Mouse (Mus musculus) cerebellum, adult 9-10 months (tissue): ENCODE measurements around the gene B3gnt2.
A peak's percentile ranks its signal among the peaks of the same experiment; 100 is the strongest.

Experiments
- DNase-seq: peaks from one replicate; pipeline ENCODE4 v3.0.0; 2022

Gene B3gnt2

DNA sequence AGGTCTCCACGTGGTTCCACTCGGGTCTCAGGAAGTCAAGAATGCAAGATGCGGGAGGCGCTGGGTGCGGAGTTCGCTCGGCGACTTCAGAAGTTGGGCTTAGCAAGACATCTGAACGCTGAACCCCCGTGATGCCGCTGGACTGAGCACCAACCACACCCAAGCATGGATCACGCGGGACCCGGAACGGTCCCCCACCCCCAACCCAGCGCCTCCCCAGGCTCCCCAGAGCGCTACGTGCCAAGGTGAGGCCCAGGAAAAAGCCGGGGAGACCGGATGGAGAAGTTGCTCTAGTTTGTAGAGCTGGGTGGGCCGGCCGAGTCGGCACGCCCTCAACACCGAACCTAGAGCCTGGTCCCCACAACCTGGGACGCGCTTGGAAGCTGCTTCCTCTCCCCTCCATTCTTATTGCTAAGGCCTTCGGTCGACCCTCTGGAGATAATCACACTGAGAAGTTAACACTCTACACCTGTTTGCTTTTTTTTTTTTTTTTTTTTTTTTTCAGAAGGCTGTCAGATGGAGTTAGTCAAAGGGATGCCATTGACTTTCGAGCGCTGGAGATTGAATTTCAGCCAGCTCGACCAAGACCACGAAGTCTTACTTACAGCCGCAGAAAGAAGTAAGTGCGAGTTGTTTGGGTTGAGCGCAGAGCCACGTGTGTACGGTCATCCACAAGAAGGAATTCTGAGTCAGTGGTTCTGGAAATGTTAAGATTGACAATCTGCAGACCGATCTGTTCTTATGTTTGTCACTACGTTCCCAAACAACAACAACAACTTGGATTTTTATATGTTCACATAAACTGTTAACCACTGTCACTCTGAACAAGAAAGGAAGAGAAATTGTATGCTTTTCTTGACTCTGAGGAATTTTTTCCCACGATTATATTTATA is at the start of gene B3gnt2:
B3gnt2 (minus strand) TSS at position 627 of the 893 bp plus-strand sequence.
- DNase-seq, result no peak

GRCm38 (mm10) chr11:22906453-22906865 is 45.7 kb upstream of the B3gnt2 start:
- DNase-seq, result no peak

DNA sequence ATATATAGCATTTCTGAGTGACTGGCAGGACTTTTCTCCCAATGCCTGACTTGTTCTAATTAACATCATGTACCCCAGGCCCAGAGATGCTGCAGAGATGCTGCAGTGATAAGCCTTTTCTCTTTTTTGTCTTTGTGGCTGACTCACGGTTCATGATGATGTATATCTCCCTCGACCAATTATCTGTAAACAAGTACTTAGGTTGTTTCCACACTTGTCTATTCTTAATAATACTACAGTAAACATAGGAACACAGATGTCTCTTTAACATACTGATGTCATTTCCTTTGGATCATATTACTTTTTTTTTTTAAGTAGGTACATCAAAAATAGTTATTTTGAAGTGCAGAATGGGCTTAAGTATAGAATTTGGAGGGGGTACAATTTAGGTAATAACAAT is 42.2 kb upstream of the B3gnt2 start:
- no peak for DNase-seq

GRCm38 (mm10) chr11:22900041-22900440 is 39.3 kb upstream of the B3gnt2 start:
- no peak for DNase-seq

- DNase-seq, result no peak
Measured at GRCm38 (mm10) chr11:22897642-22898041, 36.9 kb upstream of the B3gnt2 start.

DNA sequence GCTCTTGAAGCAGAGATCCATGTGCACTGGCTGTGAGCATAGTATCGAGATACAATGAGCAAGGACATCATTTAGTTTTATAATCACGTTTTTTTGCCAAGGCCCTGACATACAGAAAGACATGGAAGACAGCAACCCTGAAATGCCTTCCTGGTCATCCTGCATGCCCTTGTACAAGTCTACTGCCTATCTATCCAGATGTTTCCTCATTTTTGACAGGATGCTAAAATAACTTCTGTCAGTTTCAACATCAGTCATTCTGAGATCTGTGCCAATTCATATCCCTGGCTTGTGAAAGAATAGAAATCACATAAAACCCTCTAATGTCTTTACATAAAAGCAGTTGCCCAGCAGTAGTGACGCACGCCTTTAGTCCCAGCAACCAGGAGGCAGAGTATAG is 36.4 kb upstream of the B3gnt2 start:
- no peak for DNase-seq

DNA sequence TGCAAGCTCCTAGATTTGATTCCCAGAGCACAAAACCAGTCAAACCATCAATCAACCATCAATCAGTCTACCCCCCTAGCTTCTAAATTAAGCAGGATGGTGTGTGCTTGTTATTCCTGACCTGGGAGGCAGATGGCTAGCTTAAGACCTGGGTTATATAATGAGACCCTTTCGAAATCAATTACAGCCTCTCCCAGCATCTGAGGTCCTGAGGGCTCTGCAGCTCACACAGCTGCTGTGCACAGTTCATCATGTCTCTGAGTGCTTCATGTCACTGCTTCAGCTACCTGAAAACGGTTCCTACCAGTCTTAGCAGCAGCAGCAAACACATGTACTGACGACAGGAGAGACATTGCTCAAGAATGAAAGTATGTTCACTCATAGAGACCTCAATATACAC is 32.3 kb upstream of the B3gnt2 start:
- no peak for DNase-seq

DNA sequence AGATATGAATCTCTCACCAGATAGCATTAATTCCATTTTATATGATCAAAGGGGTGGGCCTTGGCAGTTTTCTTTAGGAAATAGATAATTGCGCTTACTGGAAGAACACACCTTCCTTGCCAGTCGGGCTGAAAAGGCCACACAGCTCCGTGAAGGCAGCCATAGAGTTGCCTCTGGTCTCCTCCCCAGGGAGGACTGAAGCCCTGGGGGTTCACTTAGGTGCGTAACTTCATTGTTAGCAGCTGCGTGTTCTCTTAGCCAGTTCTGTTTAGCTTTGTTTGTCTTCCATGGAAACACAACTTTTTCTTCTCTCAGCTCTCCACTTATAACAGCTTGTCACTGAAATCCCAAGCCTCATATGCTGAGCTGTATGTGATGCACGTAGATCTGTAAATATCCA is 31.7 kb upstream of the B3gnt2 start:
- DNase-seq, result no peak

DNA sequence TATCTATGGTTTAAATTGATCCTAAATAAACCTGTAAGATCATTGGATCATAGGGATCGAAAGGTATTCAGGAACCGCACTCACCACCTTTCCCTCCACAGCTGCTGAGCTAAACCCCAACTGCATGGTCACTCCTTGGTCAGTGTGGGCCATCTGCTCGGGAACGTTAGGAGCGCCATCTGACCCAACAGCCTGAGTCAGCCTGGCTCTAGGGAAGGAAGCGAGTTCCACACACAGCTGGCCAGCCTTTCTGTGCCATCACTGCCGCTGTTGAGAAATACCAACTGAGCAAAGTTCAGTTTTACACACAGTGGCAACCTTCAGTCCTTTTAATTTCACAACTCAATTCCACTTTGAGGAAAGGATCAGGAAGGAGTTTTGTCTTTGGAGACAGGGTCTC is 31.1 kb upstream of the B3gnt2 start:
- no peak for DNase-seq

GRCm38 (mm10) chr11:22891242-22891641 is 30.5 kb upstream of the B3gnt2 start:
- no peak for DNase-seq

- DNase-seq, result no peak
Measured at GRCm38 (mm10) chr11:22889224-22889623, 28.5 kb upstream of the B3gnt2 start.

GRCm38 (mm10) chr11:22886991-22887390 is 26.2 kb upstream of the B3gnt2 start:
- no peak for DNase-seq

- no peak for DNase-seq
Measured at GRCm38 (mm10) chr11:22885350-22885749, 24.6 kb upstream of the B3gnt2 start.

DNA sequence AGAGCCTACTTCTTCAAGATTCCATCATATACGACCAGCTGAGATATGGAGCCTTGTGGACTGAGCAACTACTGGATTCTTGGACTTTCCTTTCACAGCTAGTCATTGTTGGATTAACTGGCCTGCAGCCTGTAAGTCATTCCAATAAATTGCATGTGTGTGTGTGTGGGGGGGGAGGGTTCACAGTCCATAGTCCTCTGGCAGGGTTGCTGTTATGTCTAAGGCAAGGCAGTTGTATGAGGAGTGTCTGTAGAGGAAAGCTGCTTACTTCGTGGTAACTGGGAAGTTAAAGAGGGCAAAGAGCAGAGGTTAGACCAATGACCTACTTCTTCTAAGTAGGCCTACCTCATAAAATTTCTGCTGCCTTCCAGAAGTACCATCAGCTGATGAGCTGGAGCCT is 22.9 kb upstream of the B3gnt2 start:
- DNase-seq, result no peak

DNA sequence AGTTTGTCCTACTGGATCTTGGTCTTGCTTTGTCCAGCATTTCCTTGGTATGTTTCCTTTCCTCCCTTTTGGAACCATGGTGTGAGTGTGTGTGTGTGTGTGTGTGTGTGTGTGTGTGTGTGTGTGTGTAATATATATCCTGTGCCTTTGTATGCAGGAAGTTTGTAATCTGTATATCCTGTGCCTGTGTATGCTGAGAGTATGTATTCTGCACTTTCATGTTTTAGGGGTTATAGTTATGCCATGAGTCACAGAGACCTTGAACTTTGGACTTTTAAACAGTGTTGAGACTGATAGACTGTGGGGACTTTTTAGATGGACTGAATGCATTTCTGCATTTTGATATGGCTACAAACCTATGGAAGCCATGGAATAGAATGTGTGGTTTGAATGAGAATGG is 22.2 kb upstream of the B3gnt2 start:
- DNase-seq, result no peak

DNA sequence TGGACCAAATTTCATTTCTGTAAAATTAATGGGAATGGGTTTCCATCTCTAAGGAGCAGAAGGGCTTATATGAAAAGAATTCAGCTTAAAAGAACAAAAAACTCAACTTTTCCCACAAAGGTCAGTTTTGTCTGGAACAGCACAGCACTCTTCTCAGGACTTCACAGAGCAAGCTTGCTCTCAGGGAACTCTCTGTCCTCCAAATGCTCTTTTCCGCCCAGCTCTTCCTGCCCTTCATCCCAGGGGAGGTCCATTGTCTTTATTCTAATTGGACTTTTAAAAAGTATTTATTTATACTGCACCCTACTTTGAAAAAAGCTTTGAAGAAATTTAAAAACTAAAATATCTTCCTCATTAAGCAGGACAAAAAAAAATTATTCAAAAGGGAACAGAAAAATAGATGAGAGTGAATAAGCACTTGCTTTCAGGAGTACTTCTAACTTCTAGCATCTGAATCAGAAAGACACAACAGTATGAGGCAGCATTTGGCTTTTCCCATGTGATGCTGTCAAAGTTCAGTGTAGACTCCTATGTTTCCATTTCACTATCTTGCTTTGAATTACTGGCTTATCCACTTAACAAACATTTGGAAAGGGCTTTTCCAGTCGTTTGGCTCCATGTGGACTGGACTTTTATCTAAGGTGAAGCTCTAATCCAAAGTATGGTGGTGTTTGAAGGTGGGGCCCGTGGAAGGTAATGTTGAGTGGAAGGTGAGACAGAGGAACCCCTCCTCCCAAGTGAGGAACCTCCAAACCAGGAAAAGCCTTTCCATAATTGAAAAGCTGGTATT is 19.8 kb upstream of the B3gnt2 start:
- no peak for DNase-seq

DNA sequence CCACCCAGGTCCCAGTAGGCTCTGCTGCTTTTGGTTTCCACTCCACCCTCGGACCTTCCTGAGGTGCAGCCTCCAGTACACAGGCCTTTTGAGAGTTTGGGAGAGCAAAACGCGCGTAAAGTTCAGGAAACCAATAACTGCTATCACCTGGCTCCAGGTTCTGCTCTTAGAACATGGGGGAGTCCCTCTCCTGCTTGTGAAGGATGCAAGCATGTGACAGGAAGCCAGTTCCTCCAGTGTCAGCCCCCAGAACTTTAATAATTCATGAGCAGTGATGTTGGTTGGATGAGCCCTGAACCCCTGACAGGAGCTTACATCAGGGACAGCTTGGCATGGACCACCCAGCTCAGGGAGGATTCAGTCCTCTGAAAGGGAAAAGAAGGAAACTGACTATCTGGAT is 18.9 kb upstream of the B3gnt2 start:
- no peak for DNase-seq

DNA sequence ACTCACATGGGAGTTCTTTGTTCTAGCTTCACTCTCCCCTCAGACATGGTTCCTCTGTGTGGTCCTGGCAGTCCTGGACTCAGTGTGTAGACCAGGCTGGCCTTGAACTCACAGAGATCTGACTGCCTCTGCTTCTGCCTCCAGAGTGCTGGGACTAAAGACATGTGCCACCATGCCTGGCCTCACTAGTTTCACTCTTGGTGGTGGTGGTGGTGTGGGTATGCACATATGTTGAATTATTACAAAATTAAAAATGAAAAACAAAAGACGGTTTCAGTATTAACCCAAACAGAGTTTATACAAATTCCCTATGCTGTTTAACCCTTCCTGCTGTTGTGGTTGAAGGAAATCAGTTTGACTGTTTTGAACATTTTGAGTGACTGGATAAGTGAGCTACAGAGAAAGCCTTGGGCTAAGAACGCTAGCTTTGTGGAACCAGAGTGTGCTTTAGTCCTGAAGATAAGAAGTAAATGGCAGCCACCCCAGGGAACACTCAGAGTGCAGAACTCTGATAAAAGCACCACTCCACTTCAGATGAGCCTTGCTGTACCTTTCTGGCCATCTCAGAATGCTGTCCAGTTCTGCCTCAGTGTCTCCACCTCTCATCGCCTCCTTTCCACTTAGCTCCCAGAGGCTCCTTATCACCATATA is 16.0 kb upstream of the B3gnt2 start:
- DNase-seq, result no peak

GRCm38 (mm10) chr11:22875279-22875678 is 14.5 kb upstream of the B3gnt2 start:
- DNase-seq, result no peak

- DNase-seq, result no peak
Measured at GRCm38 (mm10) chr11:22874747-22875146, 14.0 kb upstream of the B3gnt2 start.

GRCm38 (mm10) chr11:22873383-22873782 is 12.6 kb upstream of the B3gnt2 start:
- peak; percentile 46 for DNase-seq

DNA sequence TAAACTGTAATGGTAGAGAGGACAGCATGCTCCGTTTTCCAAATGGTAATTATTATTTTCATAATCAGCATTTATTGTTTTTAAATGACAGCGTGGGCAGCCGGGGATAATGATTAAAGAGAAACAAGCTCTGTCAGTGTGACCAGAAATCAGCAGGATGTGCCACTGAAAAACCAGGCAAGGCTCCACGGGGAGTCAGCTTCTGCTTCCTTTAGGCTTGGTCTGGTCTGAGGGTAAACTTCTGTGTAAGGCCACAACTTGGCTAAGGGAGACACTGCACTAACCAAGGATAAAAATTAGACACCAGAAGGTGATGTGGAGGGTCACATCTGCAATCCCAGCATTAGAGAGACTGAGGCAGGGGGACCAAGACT is 11.5 kb upstream of the B3gnt2 start:
- DNase-seq, result no peak

GRCm38 (mm10) chr11:22871628-22872306 is 11.0 kb upstream of the B3gnt2 start:
- no peak for DNase-seq
